Mouse (Mus musculus) brain, embryonic 14.5 days (tissue): ENCODE data around the gene Dhx9.
"Not testable (repeated sequence)": the region's sequence is repeated elsewhere in the genome, so short reads cannot be mapped to it uniquely, and the experiment has no call there.

ENCODE experiments used
- CTCF ChIP-seq: fragments of 200-500 bp; IDR thresholded peaks from 2 replicates; pipeline ENCODE4 v1.5.1; 2012; ENCODE audit warnings: inconsistent platforms, mild to moderate bottlenecking, moderate library complexity, borderline replicate concordance; ENCODE audit not compliant: insufficient read depth, insufficient read length; ENCODE audit errors: extremely low read depth
- POLR2A ChIP-seq: fragments of 200-500 bp; IDR thresholded peaks from 2 replicates; pipeline ENCODE4 v1.6.1; 2012; ENCODE audit warnings: mild to moderate bottlenecking, inconsistent platforms, borderline replicate concordance; ENCODE audit not compliant: poor library complexity, insufficient read depth, insufficient read length, severe bottlenecking; ENCODE audit errors: extremely low read depth

GRCm38 (mm10) chr1:153532896-153533295, 45.4 kb upstream of the Dhx9 start:
- TF ChIP-seq CTCF, POLR2A: not testable (repeated sequence)
